Mouse (Mus musculus): ENCODE data around the gene Zfp280d. TPM values are rescaled to one million over a fixed set of nuclear protein-coding genes. Genes with fewer than 3 reads are reported as not detected.
A peak's percentile ranks its signal among the peaks of the same experiment; 100 is the strongest.

The Zfp280d gene
- 51.0 and 51.8 TPM in 2 replicates for polyA plus RNA-seq (2015; fragmentation: Nextera tagmentation; extraction: Ambion mirVana)

DNA sequence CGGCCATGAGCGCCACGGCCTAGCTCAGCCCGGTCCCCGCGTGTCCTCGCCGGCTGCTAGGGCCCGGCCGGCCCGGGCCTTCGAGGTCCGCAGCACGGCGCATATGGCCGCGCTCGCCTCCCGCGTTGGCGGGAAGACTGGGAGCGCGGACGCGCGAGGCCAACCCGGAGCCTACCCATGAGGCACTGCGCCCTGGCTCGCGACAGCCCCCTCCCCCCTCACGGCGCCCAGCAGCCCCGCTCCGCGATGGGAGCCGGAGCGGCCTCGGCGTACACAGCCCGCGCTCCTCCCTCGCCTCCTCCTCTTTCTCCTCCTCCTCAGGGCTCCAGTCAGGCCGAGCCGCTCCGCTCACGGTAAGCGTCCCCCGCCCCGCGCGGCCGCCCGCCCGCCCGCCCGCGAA lies at the start of gene Zfp280d:
TSS of gene Zfp280d (plus strand) at position 184 of the 400 bp plus-strand sequence.
- 0 out of 2 replicates have a peak, but pooled peaks cover 7% of the 10 kb centered on the region for H3K9me3 ChIP-seq (replicated peaks)
- peaks cover 15% of the 10 kb centered on the region for H3K4me1 ChIP-seq
- peak within 1 kb of the TSS; percentile 86 for H3K4me2 ChIP-seq
- H3K27me3 ChIP-seq = no peaks in the 10 kb centered on the region
- peak within 1 kb of the TSS; percentile 71 for H3K4me3 ChIP-seq
- WGBS = under 1% methylated on average over 38 of the region's 57 CpGs
- no peaks in the 10 kb centered on the region for H3K36me3 ChIP-seq (ENCODE audit: poor library complexity, severe bottlenecking)
- peak within 1 kb of the TSS; percentile 90 for H3K9ac ChIP-seq
- peak within 1 kb of the TSS; percentile 98 for H3K27ac ChIP-seq
- ATAC-seq = peak; percentile 99

DNA sequence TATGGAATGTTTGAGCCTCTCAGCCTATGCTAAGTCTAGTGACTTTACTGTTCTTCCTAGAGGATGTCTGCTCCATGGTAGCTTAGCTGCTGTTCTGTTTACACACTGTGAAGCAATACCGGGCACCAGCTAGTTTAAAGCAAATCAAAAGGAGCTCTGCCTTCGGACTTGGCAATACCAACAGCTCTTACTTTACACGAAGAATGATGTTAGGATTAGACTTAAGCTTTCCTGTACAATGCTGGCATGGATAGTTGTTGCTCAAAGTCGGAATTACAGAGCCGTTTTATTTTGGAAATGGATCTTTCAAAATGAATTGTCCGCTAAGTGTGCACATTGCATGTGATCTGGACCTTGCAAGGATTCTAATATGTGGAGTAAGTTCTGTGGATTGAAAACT lies 48.1 kb upstream of the Zfp280d start:
- H3K27ac ChIP-seq = no peak overlapping the region

DNA sequence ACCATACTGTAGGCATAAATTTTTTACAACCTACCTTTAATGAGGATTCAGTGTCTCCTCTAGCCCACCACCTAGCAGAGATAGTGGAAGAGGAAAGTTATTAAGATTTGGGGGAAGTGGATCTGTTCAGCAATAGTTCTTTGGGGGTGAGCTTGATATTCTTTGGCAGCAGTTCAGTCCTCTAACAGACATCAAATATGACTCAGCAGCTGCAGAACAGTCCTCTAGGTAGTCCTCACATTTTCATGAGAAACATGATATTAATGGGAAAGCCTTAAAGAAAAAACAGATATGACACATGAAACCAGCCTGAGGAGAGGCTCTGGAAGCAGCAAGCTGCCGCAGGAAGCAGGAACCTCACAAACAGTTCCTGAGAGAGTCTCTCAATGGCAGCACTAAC lies 22.0 kb upstream of the Zfp280d start:
- Histone ChIP-seq H3K4me1 (no peaks in the 10 kb centered on the region), H3K4me2 (no peak overlapping the region)
- WGBS = 92% methylated on average over 1 of the region's 1 CpGs

More for the DNA sequence above, 48.1 kb upstream of the Zfp280d start:
- Histone ChIP-seq H3K4me3 (no peak overlapping the region), H3K9ac (no peak overlapping the region), H3K27me3 (no peaks in the 10 kb centered on the region), H3K9me3 (replicated peaks) (peaks cover 6% of the 10 kb centered on the region), H3K36me3 (ENCODE audit: poor library complexity, severe bottlenecking) (no peaks in the 10 kb centered on the region), H3K4me2 (no peak overlapping the region), H3K4me1 (no peaks in the 10 kb centered on the region)
- WGBS = 88% methylated on average over 6 of the region's 6 CpGs
- no peak for ATAC-seq

DNA sequence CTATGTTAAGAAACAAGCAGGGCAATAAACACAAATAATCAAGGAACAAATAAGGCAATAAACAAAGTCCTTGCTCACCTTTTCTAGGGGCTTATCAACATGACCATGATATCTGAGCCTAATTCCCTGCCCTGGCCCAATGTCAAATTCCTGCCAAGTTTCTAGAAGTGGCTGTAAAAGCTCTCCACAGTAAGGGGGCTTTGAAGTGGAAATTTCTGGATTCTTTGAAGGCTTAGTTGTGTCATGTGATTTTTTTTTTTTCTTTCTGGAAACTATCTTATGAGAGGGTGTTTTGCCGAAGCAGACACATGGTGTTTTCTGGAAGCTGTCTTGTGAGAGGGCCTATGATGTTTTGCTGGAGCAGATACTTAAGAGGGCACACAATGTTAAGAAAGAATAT lies 19.4 kb upstream of the Zfp280d start:
- Histone ChIP-seq H3K27ac (no peak overlapping the region), H3K4me3 (no peak overlapping the region), H3K36me3 (ENCODE audit: poor library complexity, severe bottlenecking) (no peaks in the 10 kb centered on the region), H3K27me3 (no peaks in the 10 kb centered on the region), H3K4me2 (no peak overlapping the region), H3K4me1 (no peaks in the 10 kb centered on the region), H3K9me3 (replicated peaks) (no peaks in the 10 kb centered on the region), H3K9ac (no peak overlapping the region)
- WGBS = 35% methylated on average over 1 of the region's 1 CpGs
- ATAC-seq = no peak

More for the DNA sequence above, 22.0 kb upstream of the Zfp280d start:
- no peak for ATAC-seq
- H3K36me3 ChIP-seq (ENCODE audit: poor library complexity, severe bottlenecking) = no peaks in the 10 kb centered on the region
- H3K4me3 ChIP-seq = no peak overlapping the region
- no peak overlapping the region for H3K27ac ChIP-seq
- H3K9ac ChIP-seq = no peak overlapping the region
- no peaks in the 10 kb centered on the region for H3K27me3 ChIP-seq
- no peaks in the 10 kb centered on the region for H3K9me3 ChIP-seq (replicated peaks)

DNA sequence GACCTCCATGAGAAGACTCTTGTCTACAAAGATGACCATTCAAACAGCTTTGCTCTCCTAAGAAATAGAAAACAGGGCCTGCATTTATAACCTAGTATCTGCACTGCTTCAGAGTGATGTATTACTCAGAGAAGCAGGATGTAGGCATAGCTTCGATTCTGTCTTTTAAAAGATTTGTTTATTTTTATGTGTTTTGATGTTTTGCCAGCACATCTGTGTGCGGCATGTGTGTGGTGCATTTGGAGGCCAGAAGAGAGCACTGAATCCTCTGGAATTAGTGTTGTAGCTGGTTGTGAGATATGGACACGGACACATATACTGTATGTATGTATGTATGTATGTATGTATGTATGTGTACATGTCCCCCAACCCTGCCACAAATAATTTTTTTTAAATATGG lies 18.0 kb upstream of the Zfp280d start:
- Histone ChIP-seq H3K9me3 (replicated peaks) (no peaks in the 10 kb centered on the region), H3K4me1 (no peaks in the 10 kb centered on the region), H3K9ac (no peak overlapping the region), H3K4me2 (no peak overlapping the region), H3K36me3 (ENCODE audit: poor library complexity, severe bottlenecking) (no peaks in the 10 kb centered on the region), H3K4me3 (no peak overlapping the region), H3K27ac (no peak overlapping the region), H3K27me3 (no peaks in the 10 kb centered on the region)
- 91% methylated on average over 3 of the region's 3 CpGs for WGBS
- no peak for ATAC-seq

DNA sequence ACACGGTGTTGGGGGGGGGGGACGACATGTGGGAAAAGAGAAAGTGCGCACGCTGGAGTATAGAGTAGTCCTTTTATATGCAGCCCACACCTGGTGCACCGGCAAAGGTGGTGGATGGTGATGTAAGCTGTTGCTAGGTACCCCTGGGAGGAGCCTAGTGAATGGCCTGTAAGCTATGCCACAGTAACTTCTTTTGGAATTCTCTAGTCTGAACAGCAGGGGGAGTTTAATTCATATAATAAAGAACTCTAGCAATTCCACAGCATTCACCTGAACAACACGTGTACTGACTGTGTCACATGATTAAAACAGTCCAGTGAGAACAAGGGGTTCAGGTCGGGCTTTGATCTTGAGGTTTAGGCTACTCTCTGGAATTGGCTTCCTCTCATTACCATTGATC lies 14.3 kb upstream of the Zfp280d start:
- Histone ChIP-seq H3K36me3 (ENCODE audit: poor library complexity, severe bottlenecking) (no peaks in the 10 kb centered on the region), H3K4me2 (no peak overlapping the region), H3K4me3 (no peak overlapping the region), H3K4me1 (no peaks in the 10 kb centered on the region), H3K27ac (no peak overlapping the region), H3K9me3 (replicated peaks) (0 out of 2 replicates have a peak, but pooled peaks cover 2% of the 10 kb centered on the region), H3K27me3 (no peaks in the 10 kb centered on the region), H3K9ac (no peak overlapping the region)
- WGBS = 30% methylated on average over 5 of the region's 7 CpGs
- ATAC-seq = no peak

DNA sequence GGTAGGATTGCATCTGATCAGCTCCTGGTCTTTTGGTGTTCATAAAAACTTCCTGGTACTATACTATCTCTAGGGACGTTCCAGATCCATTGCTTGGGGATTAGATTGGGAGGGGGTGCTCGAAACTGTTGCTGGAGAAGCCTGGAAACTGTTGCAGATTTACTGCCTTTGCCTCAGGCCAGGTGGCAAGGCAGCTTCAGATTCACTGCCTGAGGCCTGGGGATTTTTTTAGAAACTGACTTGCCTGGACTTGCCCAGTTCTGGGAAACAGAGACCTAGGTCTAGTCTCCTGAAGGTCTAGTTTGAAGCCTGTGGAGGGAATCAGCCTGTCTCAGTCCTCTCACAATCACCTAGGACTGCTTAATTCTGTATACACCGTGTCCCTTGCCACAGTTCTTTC lies 9.8 kb upstream of the Zfp280d start:
- no peak overlapping the region for H3K9ac ChIP-seq
- no peak overlapping the region for H3K27ac ChIP-seq
- H3K4me2 ChIP-seq = no peak overlapping the region
- no peak for ATAC-seq
- H3K9me3 ChIP-seq (replicated peaks) = peaks cover 8% of the 10 kb centered on the region; the same call in 1 of the 2 replicates
- no peaks in the 10 kb centered on the region for H3K27me3 ChIP-seq
- H3K36me3 ChIP-seq (ENCODE audit: poor library complexity, severe bottlenecking) = no peaks in the 10 kb centered on the region
- 83% methylated on average over 3 of the region's 3 CpGs for WGBS
- H3K4me1 ChIP-seq = no peaks in the 10 kb centered on the region
- no peak overlapping the region for H3K4me3 ChIP-seq

DNA sequence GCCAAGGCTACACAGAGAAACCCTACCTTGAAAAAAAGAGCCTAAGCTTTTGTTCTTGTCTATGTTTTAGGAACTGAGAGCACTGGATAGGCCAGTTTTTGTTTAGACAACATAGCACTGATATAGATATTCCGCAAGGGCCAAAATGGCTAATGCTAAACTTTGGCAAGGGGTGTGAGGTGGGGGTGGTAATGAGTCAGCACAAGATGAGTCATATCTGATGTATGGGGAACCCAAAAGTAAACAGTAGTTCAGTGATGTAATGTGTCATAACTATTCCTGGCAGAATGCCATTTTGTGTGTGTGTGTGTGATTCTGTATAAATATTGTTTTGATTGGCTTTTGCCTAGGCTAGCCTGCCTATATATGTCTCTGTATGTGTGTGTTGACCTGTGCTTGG lies 4.5 kb upstream of the Zfp280d start:
- Histone ChIP-seq H3K4me2 (no peak overlapping the region), H3K27me3 (no peaks in the 10 kb centered on the region), H3K9ac (no peak overlapping the region), H3K4me1 (no peaks in the 10 kb centered on the region), H3K9me3 (replicated peaks) (peaks cover 12% of the 10 kb centered on the region; the same call in 1 of the 2 replicates), H3K4me3 (no peak overlapping the region), H3K36me3 (ENCODE audit: poor library complexity, severe bottlenecking) (no peaks in the 10 kb centered on the region), H3K27ac (no peak overlapping the region)
- no peak for ATAC-seq
- WGBS = 98% methylated on average over 1 of the region's 1 CpGs

DNA sequence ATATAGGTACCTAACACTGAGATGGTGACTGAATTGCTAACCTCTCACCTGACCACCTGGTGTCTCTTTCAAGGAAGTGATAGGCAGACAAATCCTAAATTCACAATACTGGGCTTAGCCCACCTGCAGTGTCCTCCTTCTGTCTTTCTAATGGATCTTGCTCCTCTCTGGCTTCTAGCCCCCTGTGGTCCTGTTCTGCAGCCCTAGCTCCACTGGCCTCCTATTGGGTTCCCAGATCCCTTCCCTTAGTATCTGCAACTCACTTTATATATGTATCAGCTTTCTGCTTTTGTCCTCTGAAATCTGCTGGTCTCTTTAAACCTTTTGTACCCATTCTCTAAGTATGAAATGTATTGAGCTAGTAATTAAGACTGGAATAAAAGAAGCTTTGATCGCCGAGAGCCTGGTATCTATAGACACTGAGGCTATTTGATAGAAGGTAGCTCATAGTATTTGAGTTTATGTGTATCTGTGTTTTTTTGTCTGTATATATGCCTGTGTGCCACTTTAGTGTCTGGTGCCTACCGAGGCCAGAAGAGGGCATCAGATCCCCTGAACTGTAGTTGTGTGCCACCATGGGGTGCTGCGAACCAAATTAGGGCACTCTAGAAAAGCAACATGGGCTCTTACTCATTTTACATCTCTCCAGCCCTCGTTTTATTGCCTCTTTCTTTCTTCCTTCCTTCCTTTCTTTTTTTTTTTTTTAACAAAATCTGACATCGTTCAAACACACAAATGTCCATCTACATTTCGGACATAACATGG lies 832 bp upstream of the Zfp280d start:
- no peak overlapping the region for H3K4me3 ChIP-seq
- H3K27me3 ChIP-seq = no peaks in the 10 kb centered on the region
- 0 out of 2 replicates have a peak, but pooled peaks cover 10% of the 10 kb centered on the region for H3K9me3 ChIP-seq (replicated peaks)
- 79% methylated on average over 7 of the region's 7 CpGs for WGBS
- peaks cover 15% of the 10 kb centered on the region for H3K4me1 ChIP-seq
- no peak for ATAC-seq
- no peaks in the 10 kb centered on the region for H3K36me3 ChIP-seq (ENCODE audit: poor library complexity, severe bottlenecking)
- H3K27ac ChIP-seq = 0 out of 2 replicates have a peak overlapping the region, but pooled peaks have one; percentile 98
- H3K9ac ChIP-seq = no peak overlapping the region
- H3K4me2 ChIP-seq = no peak overlapping the region

DNA sequence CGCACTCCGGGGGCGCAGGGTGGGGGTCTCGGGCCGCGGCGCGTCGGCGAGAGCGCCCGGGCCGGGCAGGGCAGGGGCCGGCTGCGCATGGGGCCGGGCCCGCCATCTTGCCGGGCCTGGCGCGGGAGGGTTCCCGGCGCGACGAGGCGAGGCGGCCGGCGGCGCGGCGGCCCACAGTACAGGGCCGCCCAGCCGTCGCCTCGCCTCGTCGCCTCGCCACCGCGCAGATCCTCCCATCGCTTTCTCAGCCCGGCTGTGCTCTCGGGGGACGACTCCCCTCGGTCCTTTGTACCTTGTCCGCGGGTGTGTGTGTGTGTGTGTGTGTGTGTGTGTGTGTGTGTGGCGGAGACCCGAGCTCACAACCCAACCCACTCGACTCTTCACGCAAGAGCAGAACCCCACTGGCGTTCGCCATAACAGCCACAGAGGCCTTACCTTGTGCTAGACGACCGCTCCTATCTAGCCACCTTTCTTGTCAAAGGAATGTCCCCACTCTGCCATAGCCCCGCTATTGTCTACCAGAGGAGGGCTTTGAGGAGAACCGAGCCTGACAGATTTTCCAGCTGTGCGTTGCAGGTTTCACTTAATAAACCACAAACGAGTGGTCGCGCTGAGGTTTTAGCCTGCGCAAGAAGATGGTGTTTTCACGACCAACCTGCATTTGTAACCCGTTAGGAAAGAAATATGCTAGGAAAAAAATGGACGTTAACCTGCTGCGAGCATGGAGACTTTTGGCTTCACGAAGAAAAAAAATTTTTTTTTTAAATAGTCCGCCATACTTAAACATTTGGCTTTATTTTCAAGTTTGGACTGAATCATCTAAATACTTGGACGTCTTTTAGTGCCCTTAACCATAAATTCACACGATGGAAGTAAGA lies 680 bp downstream of the Zfp280d start:
- Histone ChIP-seq H3K36me3 (ENCODE audit: poor library complexity, severe bottlenecking) (no peaks in the 10 kb centered on the region), H3K27me3 (no peaks in the 10 kb centered on the region), H3K4me1 (peaks cover 15% of the 10 kb centered on the region), H3K9me3 (replicated peaks) (0 out of 2 replicates have a peak, but pooled peaks cover 7% of the 10 kb centered on the region), H3K4me3 (peak overlapping the region; percentile 71), H3K9ac (peak overlapping the region; percentile 90), H3K4me2 (peak overlapping the region; percentile 86), H3K27ac (peak overlapping the region; percentile 98)
- ATAC-seq = peak; percentile 78
- WGBS = 2% methylated on average over 60 of the region's 70 CpGs

DNA sequence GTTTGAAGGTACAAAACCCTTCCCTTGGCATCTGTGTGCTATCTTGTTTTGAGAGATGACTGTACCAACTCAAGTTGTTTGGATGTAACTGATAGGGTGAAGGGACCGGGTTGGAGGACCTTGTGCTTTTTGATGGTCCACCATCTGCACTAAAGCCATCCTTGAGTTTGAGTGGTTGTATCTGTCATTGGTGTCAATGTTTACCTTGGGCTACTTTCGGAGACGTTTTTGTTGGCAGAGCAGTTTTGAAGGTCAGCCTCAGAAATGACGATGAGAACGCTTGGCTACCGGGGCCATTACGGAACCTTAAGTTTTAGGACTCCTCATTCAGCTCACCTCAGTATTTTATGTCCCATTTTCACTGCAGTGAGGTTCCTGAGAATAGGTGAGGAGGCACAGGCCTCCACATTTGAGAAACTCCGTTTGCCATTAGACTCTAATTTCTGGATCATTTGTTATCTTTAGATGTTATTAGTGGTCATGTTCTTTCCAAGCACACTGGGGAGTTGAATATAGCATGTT lies 1.4 kb downstream of the Zfp280d start:
- Histone ChIP-seq H3K9ac (peak overlapping the region; percentile 90), H3K27ac (peak overlapping the region; percentile 98), H3K36me3 (ENCODE audit: poor library complexity, severe bottlenecking) (no peaks in the 10 kb centered on the region), H3K27me3 (no peaks in the 10 kb centered on the region), H3K4me1 (peaks cover 15% of the 10 kb centered on the region), H3K4me2 (peak overlapping the region; percentile 86), H3K9me3 (replicated peaks) (0 out of 2 replicates have a peak, but pooled peaks cover 7% of the 10 kb centered on the region), H3K4me3 (peak overlapping the region; percentile 71)
- 55% methylated on average over 8 of the region's 8 CpGs for WGBS
- ATAC-seq = no peak

DNA sequence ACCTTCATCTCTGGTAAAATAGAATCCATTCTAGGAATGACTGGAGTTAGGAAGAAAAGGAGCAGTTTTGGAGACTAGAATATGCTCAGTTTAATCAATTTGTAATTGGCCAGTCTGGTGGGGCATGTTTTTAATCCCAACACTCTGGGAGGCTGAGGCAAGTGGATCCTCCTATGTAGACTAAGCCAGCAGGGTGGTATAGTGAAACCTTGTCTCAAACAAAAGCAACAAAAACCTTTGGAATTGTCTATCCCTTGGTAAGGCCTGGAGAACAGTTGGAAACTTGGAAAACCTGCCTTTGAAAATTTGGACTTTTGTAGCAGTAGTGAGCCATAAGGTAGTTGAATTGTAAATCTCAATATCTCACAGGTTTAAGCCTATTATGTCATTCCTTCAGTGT lies 2.3 kb downstream of the Zfp280d start:
- peak overlapping the region; percentile 43 for H3K4me2 ChIP-seq

More for the DNA sequence above, 2.3 kb downstream of the Zfp280d start:
- Histone ChIP-seq H3K27me3 (no peaks in the 10 kb centered on the region), H3K4me1 (peaks cover 15% of the 10 kb centered on the region), H3K9me3 (replicated peaks) (0 out of 2 replicates have a peak, but pooled peaks cover 7% of the 10 kb centered on the region), H3K4me3 (peak overlapping the region; percentile 10; the same call in 1 of the 2 replicates), H3K36me3 (ENCODE audit: poor library complexity, severe bottlenecking) (peaks cover 6% of the 10 kb centered on the region; the same call in 1 of the 2 replicates), H3K27ac (no peak overlapping the region), H3K9ac (0 out of 2 replicates have a peak overlapping the region, but pooled peaks have one; percentile 16)
- no peak for ATAC-seq

Data from forebrain, embryonic 13.5 days (tissue).